Mouse (Mus musculus) C2C12 (cell line): Measurements from ENCODE around the gene Insm1.

Experiments used
- CEBPB ChIP-seq: IDR thresholded peaks from one replicate; pipeline ENCODE4 v1.6.1; 2011; ENCODE audit warnings: low read depth, mild to moderate bottlenecking, control low read depth, moderate library complexity
- CTCF ChIP-seq: IDR thresholded peaks from one replicate; pipeline ENCODE4 v1.5.1; 2011; ENCODE audit not compliant: control insufficient read depth, insufficient read depth, insufficient read length
- MYOG ChIP-seq: IDR thresholded peaks from one replicate; pipeline ENCODE4 v1.6.1; 2011; ENCODE audit not compliant: control insufficient read depth, insufficient read length; ENCODE audit errors: extremely low read depth

DNA sequence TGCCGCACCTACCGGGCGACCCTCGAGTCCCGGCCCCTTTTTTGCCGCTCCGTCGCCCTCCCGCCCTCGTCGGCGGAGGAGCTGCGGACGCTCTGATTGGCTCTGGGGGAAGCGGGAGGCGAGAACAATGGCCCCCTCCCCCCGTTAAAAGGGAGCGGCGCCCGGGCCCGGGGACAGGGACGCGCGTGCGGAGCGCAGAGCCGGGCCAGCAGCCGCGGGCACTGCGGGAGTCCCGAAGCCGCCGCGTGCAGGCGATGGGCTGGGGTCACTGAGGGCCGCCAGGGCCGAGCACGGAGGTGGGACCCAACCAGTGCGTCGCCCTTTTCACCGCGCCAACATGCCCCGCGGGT, 183 bp downstream of the Insm1 start:
- TF ChIP-seq CTCF: no peak
- TF ChIP-seq CEBPB: no peak
- no peak for TF ChIP-seq MYOG
